Mouse (Mus musculus) fat pad, adult 2 months (tissue): Measurements from ENCODE around the gene Tsga10ip.

Source experiments
- DNase-seq: peaks from one replicate; pipeline ENCODE4 v3.0.0-alpha.2; 2011; ENCODE audit warnings: low read depth, low spot score; ENCODE audit errors: extremely low read depth

Tsga10ip gene

GRCm38 (mm10) chr19:5348064-5348463 is 54.3 kb downstream of the Tsga10ip start:
- no peak for DNase-seq

- no peak for DNase-seq
These were observed 56.8 kb downstream of the Tsga10ip start for GRCm38 (mm10) chr19:5345297-5346131.

- no peak for DNase-seq
These were observed 61.0 kb downstream of the Tsga10ip start for GRCm38 (mm10) chr19:5341360-5341759.
